Mouse (Mus musculus): ENCODE measurements at regions not wholly inside any gene's neighbourhood (a gene's known extent, or its start where the extent isn't known, plus 50 kb on each side); places are given as distances from the start of the nearest gene placed in this dataset.
A peak's percentile ranks its signal among the peaks of the same experiment; 100 is the strongest.

DNA sequence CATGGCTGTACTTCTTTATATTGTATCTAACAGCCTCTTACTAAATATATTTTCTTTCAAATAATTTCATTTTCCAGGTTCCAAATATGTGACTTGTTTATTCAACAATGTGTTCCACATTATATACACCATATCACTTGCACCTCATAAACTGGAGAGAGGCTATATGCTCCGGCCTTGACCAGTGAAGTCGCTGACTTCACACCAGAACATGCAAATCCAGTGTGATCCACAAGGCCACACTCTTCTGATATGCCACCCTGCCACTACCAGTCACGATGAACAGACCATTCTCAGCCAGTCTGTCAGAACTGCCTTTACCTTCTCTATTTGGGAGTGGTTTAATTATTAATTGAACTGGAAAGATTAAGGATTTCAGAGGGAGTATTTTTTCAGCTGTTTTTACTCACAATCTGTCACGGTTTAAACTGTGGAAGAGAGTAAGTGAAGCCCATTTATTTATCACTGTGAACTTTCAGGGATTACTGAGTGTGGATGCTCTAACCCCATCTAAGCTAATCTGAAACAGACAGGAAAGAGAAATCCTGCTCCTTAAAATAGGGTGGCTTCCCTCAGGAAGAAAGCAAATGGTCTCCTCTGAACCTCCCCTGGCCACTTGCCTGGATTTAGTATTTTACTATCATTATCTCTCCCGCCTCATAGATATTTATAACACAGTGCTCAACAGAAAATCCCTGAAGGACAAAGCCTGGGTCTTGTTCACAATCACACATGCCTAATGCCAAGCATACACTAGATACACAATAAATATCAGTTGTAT, 1065.3 kb downstream of the A830018L16Rik start:
- no peak for ATAC-seq
- Histone ChIP-seq H3K9ac (ENCODE audit: low read depth, low read length) (no peak overlapping the region), H3K4me3 (ENCODE audit: low read depth, low read length) (no peak overlapping the region), H3K9me3 (replicated peaks; ENCODE audit: control insufficient read depth, low read length, poor library complexity, severe bottlenecking) (no peaks in the 10 kb centered on the region), H3K36me3 (ENCODE audit: control insufficient read depth, insufficient read depth, low read length) (no peaks in the 10 kb centered on the region), H3K27ac (ENCODE audit: low read length) (no peak overlapping the region), H3K4me1 (ENCODE audit: control insufficient read depth, insufficient read depth, low read length) (no peaks in the 10 kb centered on the region), H3K27me3 (ENCODE audit: control insufficient read depth, insufficient read depth, low read depth, low read length) (no peaks in the 10 kb centered on the region), H3K4me2 (ENCODE audit: low read length) (no peak overlapping the region)
- 64% methylated on average over 5 of the region's 5 CpGs for WGBS

DNA sequence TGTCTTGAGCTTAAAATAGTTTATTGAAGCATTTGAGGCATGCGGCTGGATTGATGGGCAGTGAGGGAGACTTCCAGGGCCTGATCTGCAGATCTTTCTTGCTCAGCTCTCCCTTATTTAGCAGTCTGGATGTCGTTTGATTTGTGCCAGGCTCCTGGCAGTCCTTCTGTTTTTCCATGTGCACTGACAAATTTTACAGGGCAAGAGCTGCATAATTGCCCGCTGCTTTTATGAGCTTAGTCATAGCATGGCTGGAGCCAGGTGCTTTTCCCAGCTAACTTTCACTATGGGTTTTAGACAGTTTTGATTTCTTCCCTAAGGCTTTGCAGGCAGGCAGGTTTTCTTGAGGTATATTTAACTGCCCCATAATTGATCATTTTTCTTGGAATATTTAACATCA, 1086.5 kb downstream of the A830018L16Rik start:
- H3K4me3 ChIP-seq (ENCODE audit: low read depth, low read length), result no peak overlapping the region
- no peaks in the 10 kb centered on the region for H3K36me3 ChIP-seq (ENCODE audit: control insufficient read depth, insufficient read depth, low read length)
- ATAC-seq, result no peak

DNA sequence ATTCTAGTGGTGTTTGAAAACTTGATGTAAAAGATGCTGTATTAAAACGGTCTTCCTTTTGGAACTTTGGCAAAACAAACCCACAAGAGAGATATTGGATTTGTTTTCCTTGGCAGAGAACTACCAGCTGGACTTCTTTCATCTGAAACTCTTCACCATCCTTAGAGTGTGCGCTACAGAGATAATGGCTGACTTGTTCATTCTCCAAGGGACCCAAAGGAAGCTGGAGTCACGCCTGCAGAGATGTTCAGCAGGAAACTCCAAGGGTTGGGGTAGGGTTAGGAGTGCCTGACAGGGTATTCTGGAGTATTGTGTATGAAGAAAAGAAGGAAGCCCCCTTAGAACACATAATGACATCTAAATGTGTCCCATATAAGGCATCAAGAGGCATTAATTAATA, 1094.1 kb downstream of the A830018L16Rik start:
- no peak overlapping the region for H3K9ac ChIP-seq (ENCODE audit: low read depth, low read length)
- H3K36me3 ChIP-seq (ENCODE audit: control insufficient read depth, insufficient read depth, low read length), result no peaks in the 10 kb centered on the region
- no peak overlapping the region for H3K27ac ChIP-seq (ENCODE audit: low read length)
- ATAC-seq, result no peak
- no peaks in the 10 kb centered on the region for H3K9me3 ChIP-seq (replicated peaks; ENCODE audit: control insufficient read depth, low read length, poor library complexity, severe bottlenecking)
- H3K4me1 ChIP-seq (ENCODE audit: control insufficient read depth, insufficient read depth, low read length), result no peaks in the 10 kb centered on the region
- no peak overlapping the region for H3K4me2 ChIP-seq (ENCODE audit: low read length)
- H3K4me3 ChIP-seq (ENCODE audit: low read depth, low read length), result no peak overlapping the region
- H3K27me3 ChIP-seq (ENCODE audit: control insufficient read depth, insufficient read depth, low read depth, low read length), result no peaks in the 10 kb centered on the region
- WGBS, result 71% methylated on average over 3 of the region's 3 CpGs

More for the DNA sequence above, 1086.5 kb downstream of the A830018L16Rik start:
- no peaks in the 10 kb centered on the region for H3K9me3 ChIP-seq (replicated peaks; ENCODE audit: control insufficient read depth, low read length, poor library complexity, severe bottlenecking)
- no peaks in the 10 kb centered on the region for H3K4me1 ChIP-seq (ENCODE audit: control insufficient read depth, insufficient read depth, low read length)
- no peak overlapping the region for H3K27ac ChIP-seq (ENCODE audit: low read length)
- H3K27me3 ChIP-seq (ENCODE audit: control insufficient read depth, insufficient read depth, low read depth, low read length), result no peaks in the 10 kb centered on the region
- no peak overlapping the region for H3K4me2 ChIP-seq (ENCODE audit: low read length)
- H3K9ac ChIP-seq (ENCODE audit: low read depth, low read length), result no peak overlapping the region
- WGBS, result 84% methylated on average over 3 of the region's 3 CpGs

DNA sequence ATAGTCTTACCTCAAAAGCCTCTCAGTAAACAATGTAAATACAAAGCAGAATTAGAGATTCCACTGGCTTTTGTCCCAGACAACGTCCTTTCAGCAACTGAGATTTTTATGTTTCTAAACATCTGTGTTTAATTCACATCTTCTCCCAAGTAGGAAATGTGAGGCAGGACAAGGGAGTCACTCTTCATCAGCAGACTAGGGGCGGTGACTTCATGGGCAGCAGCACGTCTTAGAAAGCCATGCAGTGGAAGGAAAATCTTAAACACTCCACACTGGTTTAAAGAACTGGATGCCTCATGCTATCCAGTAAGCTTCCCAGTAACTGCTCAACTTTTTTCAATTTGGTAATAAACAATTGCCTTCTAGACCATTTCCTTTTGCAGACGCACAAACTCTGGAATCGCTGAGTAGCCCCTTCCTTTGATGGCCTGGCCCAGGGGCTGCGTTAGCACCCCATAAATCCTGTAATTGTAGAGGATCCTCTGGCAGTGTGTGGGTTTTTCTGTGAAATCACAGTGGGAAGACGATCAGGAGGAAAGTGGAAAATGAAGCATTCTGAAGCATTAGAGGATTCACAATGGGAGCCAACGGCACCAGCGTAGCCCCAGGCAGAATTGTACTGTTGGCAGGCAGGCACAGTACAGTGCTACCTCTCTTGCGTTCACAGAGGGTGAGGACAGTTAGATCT, 1096.4 kb downstream of the A830018L16Rik start:
- Histone ChIP-seq H3K4me3 (ENCODE audit: low read depth, low read length) (no peak overlapping the region), H3K9ac (ENCODE audit: low read depth, low read length) (no peak overlapping the region), H3K27ac (ENCODE audit: low read length) (no peak overlapping the region), H3K4me1 (ENCODE audit: control insufficient read depth, insufficient read depth, low read length) (no peaks in the 10 kb centered on the region), H3K4me2 (ENCODE audit: low read length) (no peak overlapping the region), H3K27me3 (ENCODE audit: control insufficient read depth, insufficient read depth, low read depth, low read length) (no peaks in the 10 kb centered on the region), H3K9me3 (replicated peaks; ENCODE audit: control insufficient read depth, low read length, poor library complexity, severe bottlenecking) (no peaks in the 10 kb centered on the region), H3K36me3 (ENCODE audit: control insufficient read depth, insufficient read depth, low read length) (no peaks in the 10 kb centered on the region)
- no peak for ATAC-seq
- WGBS, result 68% methylated on average over 10 of the region's 10 CpGs

DNA sequence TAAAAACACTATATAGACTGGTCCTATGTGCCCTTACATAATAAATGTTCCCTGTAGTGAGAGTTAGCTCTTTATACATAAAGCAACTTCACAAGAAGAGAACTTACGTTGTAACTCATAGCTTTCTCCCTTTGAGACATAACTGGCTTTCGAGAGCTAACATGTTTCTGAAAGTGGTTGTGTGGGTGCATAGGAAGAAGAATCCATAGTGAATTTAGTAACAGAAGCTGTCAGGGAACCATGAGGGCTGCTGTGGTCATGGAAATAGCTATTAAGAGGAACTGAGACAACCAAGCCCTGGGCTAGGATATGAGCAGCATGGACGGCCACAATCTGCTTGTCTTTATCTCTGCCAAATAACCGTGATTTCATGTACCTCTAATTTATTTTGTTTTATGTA, 1105.7 kb downstream of the A830018L16Rik start:
- Histone ChIP-seq H3K27me3 (ENCODE audit: control insufficient read depth, insufficient read depth, low read depth, low read length) (no peaks in the 10 kb centered on the region), H3K36me3 (ENCODE audit: control insufficient read depth, insufficient read depth, low read length) (no peaks in the 10 kb centered on the region), H3K4me2 (ENCODE audit: low read length) (no peak overlapping the region), H3K27ac (ENCODE audit: low read length) (no peak overlapping the region), H3K9me3 (replicated peaks; ENCODE audit: control insufficient read depth, low read length, poor library complexity, severe bottlenecking) (no peaks in the 10 kb centered on the region), H3K4me1 (ENCODE audit: control insufficient read depth, insufficient read depth, low read length) (no peaks in the 10 kb centered on the region), H3K4me3 (ENCODE audit: low read depth, low read length) (no peak overlapping the region), H3K9ac (ENCODE audit: low read depth, low read length) (no peak overlapping the region)
- 86% methylated on average over 4 of the region's 4 CpGs for WGBS
- ATAC-seq, result no peak

DNA sequence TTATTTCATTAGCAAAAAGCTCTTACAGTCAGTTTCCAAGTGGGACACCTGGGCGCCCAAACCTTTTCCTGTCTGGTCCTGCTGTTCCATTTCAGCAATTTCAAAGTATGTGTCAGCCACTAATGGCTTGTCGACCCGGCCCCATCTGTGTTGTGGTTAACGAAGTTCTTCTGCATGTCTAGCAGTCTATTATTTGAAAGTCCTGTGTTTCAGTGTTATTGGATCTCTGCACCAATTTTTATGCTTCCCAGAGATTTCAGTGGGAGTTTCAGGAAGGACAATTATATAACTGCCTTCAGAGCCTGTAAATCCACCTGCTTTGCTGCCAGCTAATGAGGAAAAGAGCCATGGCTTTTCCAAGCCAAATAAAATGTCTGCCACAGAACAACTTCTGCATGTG, 1142.0 kb downstream of the A830018L16Rik start:
- no peak overlapping the region for H3K9ac ChIP-seq (ENCODE audit: low read depth, low read length)
- H3K4me2 ChIP-seq (ENCODE audit: low read length), result no peak overlapping the region
- H3K27ac ChIP-seq (ENCODE audit: low read length), result no peak overlapping the region
- no peaks in the 10 kb centered on the region for H3K36me3 ChIP-seq (ENCODE audit: control insufficient read depth, insufficient read depth, low read length)
- no peaks in the 10 kb centered on the region for H3K27me3 ChIP-seq (ENCODE audit: control insufficient read depth, insufficient read depth, low read depth, low read length)
- no peaks in the 10 kb centered on the region for H3K4me1 ChIP-seq (ENCODE audit: control insufficient read depth, insufficient read depth, low read length)
- WGBS, result 64% methylated on average over 4 of the region's 4 CpGs
- no peak for ATAC-seq
- no peaks in the 10 kb centered on the region for H3K9me3 ChIP-seq (replicated peaks; ENCODE audit: control insufficient read depth, low read length, poor library complexity, severe bottlenecking)
- H3K4me3 ChIP-seq (ENCODE audit: low read depth, low read length), result no peak overlapping the region

DNA sequence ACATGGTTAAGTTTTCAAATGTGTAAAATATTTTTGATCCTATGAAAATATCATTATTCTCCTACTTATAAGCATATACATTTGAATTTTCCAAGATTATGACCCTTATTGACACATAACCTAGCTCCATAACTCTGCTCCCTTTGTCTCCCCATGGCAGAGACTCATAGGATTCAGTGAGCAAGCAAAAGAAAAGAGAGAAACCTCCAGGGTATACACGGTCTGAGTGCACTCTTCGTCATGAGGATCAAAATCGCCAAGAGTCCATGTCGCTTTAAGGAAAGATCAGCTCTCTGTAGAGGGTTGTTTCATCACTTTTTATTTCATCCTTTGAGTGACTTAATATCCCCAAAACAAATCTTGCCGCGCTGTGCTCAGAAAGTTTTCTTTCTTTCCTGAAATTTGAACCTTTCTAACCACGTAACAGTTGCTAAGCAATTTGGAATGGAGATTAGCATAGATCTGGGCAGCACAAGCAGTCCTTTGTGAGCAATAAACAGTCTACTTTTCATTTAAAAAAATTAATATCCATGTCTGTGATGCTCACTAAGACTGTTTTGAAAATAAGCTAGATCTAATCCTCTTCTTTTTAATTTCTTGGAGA, 1158.0 kb downstream of the A830018L16Rik start:
- peaks cover 2% of the 10 kb centered on the region for H3K4me1 ChIP-seq (ENCODE audit: control insufficient read depth, insufficient read depth, low read length)
- H3K9me3 ChIP-seq (replicated peaks; ENCODE audit: control insufficient read depth, low read length, poor library complexity, severe bottlenecking), result no peaks in the 10 kb centered on the region
- H3K4me3 ChIP-seq (ENCODE audit: low read depth, low read length), result no peak overlapping the region
- 19% methylated on average over 7 of the region's 7 CpGs for WGBS
- no peaks in the 10 kb centered on the region for H3K36me3 ChIP-seq (ENCODE audit: control insufficient read depth, insufficient read depth, low read length)
- ATAC-seq, result peak; percentile 47; the same call in 1 of the 2 replicates
- no peaks in the 10 kb centered on the region for H3K27me3 ChIP-seq (ENCODE audit: control insufficient read depth, insufficient read depth, low read depth, low read length)
- H3K4me2 ChIP-seq (ENCODE audit: low read length), result peak overlapping the region; percentile 27
- H3K27ac ChIP-seq (ENCODE audit: low read length), result no peak overlapping the region
- no peak overlapping the region for H3K9ac ChIP-seq (ENCODE audit: low read depth, low read length)

DNA sequence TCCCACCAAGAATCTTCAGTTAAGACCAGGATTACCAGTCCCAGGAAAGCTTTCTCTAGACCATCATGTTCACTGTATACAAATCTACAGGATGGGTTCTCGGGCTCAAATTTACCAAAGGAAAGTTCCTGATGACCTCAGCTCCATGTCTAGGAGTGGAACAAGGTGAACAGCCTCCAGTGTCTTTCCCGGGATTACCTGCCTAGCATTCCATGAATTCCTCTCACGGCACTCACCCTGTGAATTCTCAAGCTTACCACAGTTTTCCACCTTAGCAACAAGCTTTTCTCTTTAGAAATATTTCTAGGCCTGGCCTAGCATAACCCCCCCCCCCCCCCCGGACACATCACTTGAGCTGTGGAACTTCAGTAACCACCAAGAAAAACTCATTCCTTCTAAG, 1158.9 kb downstream of the A830018L16Rik start:
- Histone ChIP-seq H3K27ac (ENCODE audit: low read length) (no peak overlapping the region), H3K4me2 (ENCODE audit: low read length) (no peak overlapping the region), H3K9me3 (replicated peaks; ENCODE audit: control insufficient read depth, low read length, poor library complexity, severe bottlenecking) (no peaks in the 10 kb centered on the region), H3K36me3 (ENCODE audit: control insufficient read depth, insufficient read depth, low read length) (no peaks in the 10 kb centered on the region), H3K4me3 (ENCODE audit: low read depth, low read length) (no peak overlapping the region), H3K27me3 (ENCODE audit: control insufficient read depth, insufficient read depth, low read depth, low read length) (no peaks in the 10 kb centered on the region), H3K9ac (ENCODE audit: low read depth, low read length) (no peak overlapping the region), H3K4me1 (ENCODE audit: control insufficient read depth, insufficient read depth, low read length) (peaks cover 9% of the 10 kb centered on the region)
- WGBS, result 79% methylated on average over 4 of the region's 4 CpGs
- no peak for ATAC-seq

DNA sequence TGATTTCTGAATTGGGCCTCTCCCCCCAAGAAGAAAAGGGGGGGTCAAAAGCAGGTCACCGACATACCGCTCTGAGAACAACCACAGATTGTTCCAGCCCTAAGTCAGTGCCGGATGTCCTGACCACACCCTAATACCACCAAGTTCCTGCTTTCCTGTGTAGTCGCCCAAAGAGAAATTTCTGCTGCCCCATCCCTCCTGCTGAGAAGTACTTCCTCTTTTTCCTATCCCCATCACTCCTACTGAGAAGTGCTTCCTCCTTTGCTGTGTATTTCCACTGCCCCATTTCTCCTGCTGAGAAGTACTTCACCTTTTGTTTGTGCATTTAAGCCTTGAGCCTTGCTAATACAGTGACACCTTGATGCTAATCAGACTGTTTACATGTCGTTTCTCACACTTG, 1160.4 kb downstream of the A830018L16Rik start:
- Histone ChIP-seq H3K4me2 (ENCODE audit: low read length) (no peak overlapping the region), H3K27me3 (ENCODE audit: control insufficient read depth, insufficient read depth, low read depth, low read length) (no peaks in the 10 kb centered on the region), H3K4me3 (ENCODE audit: low read depth, low read length) (no peak overlapping the region), H3K9ac (ENCODE audit: low read depth, low read length) (no peak overlapping the region), H3K36me3 (ENCODE audit: control insufficient read depth, insufficient read depth, low read length) (no peaks in the 10 kb centered on the region), H3K4me1 (ENCODE audit: control insufficient read depth, insufficient read depth, low read length) (peaks cover 9% of the 10 kb centered on the region), H3K9me3 (replicated peaks; ENCODE audit: control insufficient read depth, low read length, poor library complexity, severe bottlenecking) (no peaks in the 10 kb centered on the region), H3K27ac (ENCODE audit: low read length) (no peak overlapping the region)
- 86% methylated on average over 5 of the region's 5 CpGs for WGBS
- no peak for ATAC-seq
